Mouse (Mus musculus): ENCODE results near the gene BC051142. TPM values are rescaled to one million over a fixed set of nuclear protein-coding genes. Genes with fewer than 3 reads are reported as not detected.

The BC051142 gene
- total and polyA plus RNA-seq, 3 experiments: 1.1 TPM; not detected in 2

DNA sequence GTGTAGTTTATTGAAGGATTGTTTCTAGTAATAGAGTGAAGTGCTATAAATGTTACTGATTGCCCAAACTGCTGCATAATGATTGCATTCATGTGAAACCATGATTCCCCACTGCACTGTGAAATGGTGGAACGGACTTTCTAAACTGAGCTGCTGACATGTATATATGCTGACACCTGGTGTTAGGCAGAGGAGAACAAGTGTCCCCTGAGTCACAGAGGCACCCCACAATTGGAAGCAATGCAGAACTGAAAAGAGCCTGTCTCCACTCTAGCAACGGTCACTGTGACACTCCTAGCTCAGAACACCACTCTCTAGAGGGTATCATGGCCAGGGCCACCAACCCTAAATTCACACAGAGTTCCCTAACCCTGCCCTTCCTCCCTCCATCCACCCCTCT is 19.9 kb upstream of the BC051142 start:
- no peak for DNase-seq
- WGBS: 65% methylated on average over 2 of the region's 2 CpGs
- intact Hi-C loops (cut with DNase I): no loop called here
- H3K27ac ChIP-seq: no peak overlapping the region
- H3K27me3 ChIP-seq (ENCODE audit: control insufficient read depth, insufficient read depth, low read length): no peaks in the 10 kb centered on the region
- TF ChIP-seq POLR2A (IDR thresholded peaks at IDR 0.05; ENCODE audit: insufficient read depth, low read depth, low read length) (no peak), CTCF (IDR thresholded peaks at IDR 0.05) (no peak), EP300 (IDR thresholded peaks at IDR 0.05; ENCODE audit: insufficient read depth, low read depth, low read length) (no peak)
- no peaks in the 10 kb centered on the region for H3K4me1 ChIP-seq (ENCODE audit: control insufficient read depth, insufficient read depth, low read length)
- H3K9ac ChIP-seq (ENCODE audit: low read depth, low read length): no peak overlapping the region
- H3K36me3 ChIP-seq (ENCODE audit: control insufficient read depth, insufficient read depth, low read length): no peaks in the 10 kb centered on the region
- H3K4me3 ChIP-seq: no peak overlapping the region
- no peaks in the 10 kb centered on the region for H3K79me2 ChIP-seq (replicated peaks; ENCODE audit: control insufficient read depth, insufficient read depth, low read length)

DNA sequence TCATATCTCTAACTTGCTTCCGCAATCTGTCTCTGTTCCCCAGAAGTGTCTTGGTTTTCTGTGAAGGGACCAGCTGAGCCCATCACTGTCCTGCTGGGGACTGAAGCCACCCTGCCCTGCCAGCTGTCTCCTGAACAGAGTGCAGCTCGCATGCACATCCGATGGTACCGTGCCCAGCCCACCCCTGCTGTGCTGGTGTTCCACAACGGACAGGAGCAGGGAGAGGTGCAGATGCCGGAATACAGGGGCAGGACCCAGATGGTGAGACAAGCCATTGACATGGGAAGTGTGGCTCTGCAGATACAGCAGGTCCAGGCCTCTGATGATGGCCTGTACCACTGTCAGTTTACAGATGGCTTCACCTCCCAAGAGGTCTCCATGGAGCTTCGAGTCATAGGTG is 19.2 kb upstream of the BC051142 start:
- no peak overlapping the region for H3K9ac ChIP-seq (ENCODE audit: low read depth, low read length)
- TF ChIP-seq POLR2A (IDR thresholded peaks at IDR 0.05; ENCODE audit: insufficient read depth, low read depth, low read length) (no peak), CTCF (IDR thresholded peaks at IDR 0.05) (no peak), EP300 (IDR thresholded peaks at IDR 0.05; ENCODE audit: insufficient read depth, low read depth, low read length) (no peak)

DNA sequence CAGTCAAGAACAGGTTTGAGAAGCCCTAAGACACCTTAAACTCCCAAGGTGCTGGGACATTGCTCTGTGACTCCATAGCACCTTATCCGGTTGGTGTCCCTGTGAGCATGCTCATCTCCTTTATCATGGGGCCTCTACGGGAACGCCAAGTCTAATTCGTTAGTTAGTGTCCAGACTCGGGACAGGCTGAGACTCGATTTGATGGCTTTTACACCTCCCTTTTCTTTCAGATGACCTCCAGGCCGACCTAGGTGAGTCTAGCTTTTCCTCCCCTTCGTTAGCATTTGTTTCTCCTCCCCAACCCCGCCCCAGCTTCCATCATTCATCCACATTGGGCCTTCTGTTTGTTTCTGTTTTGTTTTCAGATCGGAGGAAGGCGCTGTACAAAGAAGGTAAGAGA is 16.7 kb upstream of the BC051142 start:
- DNase-seq: no peak
- Histone ChIP-seq H3K36me3 (ENCODE audit: control insufficient read depth, insufficient read depth, low read length) (no peaks in the 10 kb centered on the region), H3K4me3 (no peak overlapping the region), H3K9ac (ENCODE audit: low read depth, low read length) (no peak overlapping the region), H3K4me1 (ENCODE audit: control insufficient read depth, insufficient read depth, low read length) (no peaks in the 10 kb centered on the region), H3K27ac (no peak overlapping the region), H3K27me3 (ENCODE audit: control insufficient read depth, insufficient read depth, low read length) (no peaks in the 10 kb centered on the region), H3K79me2 (replicated peaks; ENCODE audit: control insufficient read depth, insufficient read depth, low read length) (no peaks in the 10 kb centered on the region)
- TF ChIP-seq CTCF (IDR thresholded peaks at IDR 0.05): no peak
- no peak for TF ChIP-seq EP300 (IDR thresholded peaks at IDR 0.05; ENCODE audit: insufficient read depth, low read depth, low read length)
- TF ChIP-seq POLR2A (IDR thresholded peaks at IDR 0.05; ENCODE audit: insufficient read depth, low read depth, low read length): no peak
- 67% methylated on average over 11 of the region's 11 CpGs for WGBS
- intact Hi-C loops (cut with DNase I): no loop called here

More for the DNA sequence above, 19.2 kb upstream of the BC051142 start:
- Histone ChIP-seq H3K36me3 (ENCODE audit: control insufficient read depth, insufficient read depth, low read length) (no peaks in the 10 kb centered on the region), H3K79me2 (replicated peaks; ENCODE audit: control insufficient read depth, insufficient read depth, low read length) (no peaks in the 10 kb centered on the region), H3K4me3 (no peak overlapping the region), H3K27me3 (ENCODE audit: control insufficient read depth, insufficient read depth, low read length) (no peaks in the 10 kb centered on the region), H3K27ac (no peak overlapping the region), H3K4me1 (ENCODE audit: control insufficient read depth, insufficient read depth, low read length) (no peaks in the 10 kb centered on the region)
- intact Hi-C loops (cut with DNase I): no loop called here
- 83% methylated on average over 7 of the region's 7 CpGs for whole genome bisulfite sequencing
- no peak for DNase-seq

DNA sequence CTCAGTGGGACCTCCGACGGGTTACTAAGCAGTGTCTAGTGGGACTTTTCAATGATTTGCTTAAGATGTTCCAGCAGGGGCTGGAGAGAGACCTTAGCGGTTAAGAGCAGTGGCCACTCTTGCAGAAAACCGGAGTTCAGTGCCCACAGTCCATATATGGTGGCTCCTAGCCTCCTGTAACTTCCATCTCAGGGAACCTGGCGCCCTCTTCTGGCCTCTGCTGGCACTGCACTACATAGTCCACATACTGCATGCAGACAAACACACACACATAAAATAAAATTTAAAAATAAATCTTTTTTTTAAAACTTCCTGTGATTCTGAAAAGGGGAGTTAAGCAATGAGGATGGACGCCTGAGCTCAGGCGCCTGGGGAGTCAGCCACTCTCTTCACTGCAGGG is 15.4 kb upstream of the BC051142 start:
- Histone ChIP-seq H3K9ac (ENCODE audit: low read depth, low read length) (no peak overlapping the region), H3K27me3 (ENCODE audit: control insufficient read depth, insufficient read depth, low read length) (no peaks in the 10 kb centered on the region), H3K4me1 (ENCODE audit: control insufficient read depth, insufficient read depth, low read length) (no peaks in the 10 kb centered on the region), H3K79me2 (replicated peaks; ENCODE audit: control insufficient read depth, insufficient read depth, low read length) (no peaks in the 10 kb centered on the region), H3K36me3 (ENCODE audit: control insufficient read depth, insufficient read depth, low read length) (no peaks in the 10 kb centered on the region), H3K4me3 (no peak overlapping the region), H3K27ac (no peak overlapping the region)
- intact Hi-C loops (cut with DNase I): no loop called here
- no peak for DNase-seq
- WGBS: 75% methylated on average over 7 of the region's 7 CpGs
- TF ChIP-seq POLR2A (IDR thresholded peaks at IDR 0.05; ENCODE audit: insufficient read depth, low read depth, low read length) (no peak), CTCF (IDR thresholded peaks at IDR 0.05) (peak; percentile 25; the same call in 1 of the 2 replicates)

DNA sequence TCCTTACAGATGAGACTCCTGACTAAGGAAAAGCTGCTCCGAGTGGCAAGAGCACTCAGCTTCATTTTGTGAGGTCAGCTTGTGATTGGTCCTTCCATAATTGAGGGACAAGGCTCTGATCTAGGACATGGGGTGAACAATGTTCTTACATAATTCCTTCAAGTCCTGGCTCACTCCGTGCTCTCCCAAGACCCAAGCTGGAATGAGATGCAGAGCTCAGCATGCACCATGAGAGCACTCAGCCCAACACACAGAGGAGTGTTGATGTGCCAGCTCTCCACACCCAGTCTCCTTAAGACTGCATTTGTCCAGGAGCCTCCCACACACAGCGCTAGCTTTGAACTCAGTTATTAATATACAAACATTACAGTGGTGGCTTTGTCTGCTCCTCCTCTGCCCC is 13.9 kb upstream of the BC051142 start:
- intact Hi-C loops (cut with DNase I): no loop called here
- Histone ChIP-seq H3K4me3 (no peak overlapping the region), H3K9ac (ENCODE audit: low read depth, low read length) (no peak overlapping the region), H3K4me1 (ENCODE audit: control insufficient read depth, insufficient read depth, low read length) (no peaks in the 10 kb centered on the region), H3K36me3 (ENCODE audit: control insufficient read depth, insufficient read depth, low read length) (no peaks in the 10 kb centered on the region), H3K79me2 (replicated peaks; ENCODE audit: control insufficient read depth, insufficient read depth, low read length) (no peaks in the 10 kb centered on the region), H3K27ac (no peak overlapping the region), H3K27me3 (ENCODE audit: control insufficient read depth, insufficient read depth, low read length) (no peaks in the 10 kb centered on the region)
- no peak for DNase-seq
- 57% methylated on average over 3 of the region's 3 CpGs for WGBS
- no peak for TF ChIP-seq CTCF (IDR thresholded peaks at IDR 0.05)
- no peak for TF ChIP-seq EP300 (IDR thresholded peaks at IDR 0.05; ENCODE audit: insufficient read depth, low read depth, low read length)
- TF ChIP-seq POLR2A (IDR thresholded peaks at IDR 0.05; ENCODE audit: insufficient read depth, low read depth, low read length): no peak

DNA sequence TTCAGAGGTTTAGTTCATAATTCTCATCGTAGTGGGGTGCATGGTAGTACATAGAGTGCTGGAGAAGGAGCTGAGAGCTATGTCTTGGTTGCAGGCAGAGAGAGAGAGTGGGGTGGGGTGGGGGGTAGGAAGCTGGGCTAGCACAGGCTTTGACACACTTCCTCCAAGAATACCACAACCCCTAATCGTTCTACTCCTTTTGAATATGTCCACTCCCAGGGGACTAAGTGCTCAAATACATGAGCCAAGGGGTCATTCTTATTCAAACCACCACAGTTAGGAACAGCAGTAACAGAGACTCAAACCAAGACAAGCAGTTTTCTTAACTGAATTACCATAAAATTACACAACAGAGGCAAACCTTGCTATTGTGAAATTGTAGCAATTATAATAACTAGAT is 12.0 kb upstream of the BC051142 start:
- intact Hi-C loops (cut with DNase I): no loop called here
- H3K27ac ChIP-seq: no peak overlapping the region
- WGBS: 60% methylated on average over 2 of the region's 2 CpGs
- H3K36me3 ChIP-seq (ENCODE audit: control insufficient read depth, insufficient read depth, low read length): no peaks in the 10 kb centered on the region
- no peaks in the 10 kb centered on the region for H3K27me3 ChIP-seq (ENCODE audit: control insufficient read depth, insufficient read depth, low read length)
- H3K4me3 ChIP-seq: no peak overlapping the region
- TF ChIP-seq POLR2A (IDR thresholded peaks at IDR 0.05; ENCODE audit: insufficient read depth, low read depth, low read length) (no peak), CTCF (IDR thresholded peaks at IDR 0.05) (no peak), EP300 (IDR thresholded peaks at IDR 0.05; ENCODE audit: insufficient read depth, low read depth, low read length) (no peak)
- H3K9ac ChIP-seq (ENCODE audit: low read depth, low read length): no peak overlapping the region
- DNase-seq: no peak
- no peaks in the 10 kb centered on the region for H3K79me2 ChIP-seq (replicated peaks; ENCODE audit: control insufficient read depth, insufficient read depth, low read length)
- H3K4me1 ChIP-seq (ENCODE audit: control insufficient read depth, insufficient read depth, low read length): peaks cover 1% of the 10 kb centered on the region; the same call in 1 of the 2 replicates

Measured in heart, adult 2 months (tissue).